Mouse (Mus musculus): ENCODE data around the gene Eefsec. TPM values are rescaled to one million over a fixed set of nuclear protein-coding genes. Genes with fewer than 3 reads are reported as not detected.

Eefsec gene
- polyA plus RNA-seq, 1 experiment from 2014 or later = 41.8 TPM

- H3K4me3 ChIP-seq = no peak overlapping the region
- WGBS = 79% methylated on average over 3 of the region's 3 CpGs
- no peak for DNase-seq (ENCODE audit: low spot score)
- H3K36me3 ChIP-seq = no peaks in the 10 kb centered on the region
- no peaks in the 10 kb centered on the region for H3K9me3 ChIP-seq (replicated peaks)
- peaks cover 14% of the 10 kb centered on the region for H3K4me1 ChIP-seq
- no peaks in the 10 kb centered on the region for H3K27me3 ChIP-seq (ENCODE audit: low read depth, poor library complexity, severe bottlenecking)
- no peak overlapping the region for H3K27ac ChIP-seq (replicated peaks)
Observed at GRCm38 (mm10) chr6:88266055-88266454, 180.3 kb downstream of the Eefsec start.

GRCm38 (mm10) chr6:88265355-88265754, 181.0 kb downstream of the Eefsec start:
- H3K27me3 ChIP-seq (ENCODE audit: low read depth, poor library complexity, severe bottlenecking) = no peaks in the 10 kb centered on the region
- no peaks in the 10 kb centered on the region for H3K36me3 ChIP-seq
- no peak overlapping the region for H3K4me3 ChIP-seq
- H3K27ac ChIP-seq (replicated peaks) = no peak overlapping the region
- H3K4me1 ChIP-seq = peaks cover 14% of the 10 kb centered on the region
- no peak for DNase-seq (ENCODE audit: low spot score)
- H3K9me3 ChIP-seq (replicated peaks) = no peaks in the 10 kb centered on the region
- WGBS = 97% methylated on average over 1 of the region's 1 CpGs

- peak; percentile 13 for DNase-seq (ENCODE audit: low spot score)
- Histone ChIP-seq H3K27ac (replicated peaks) (peak overlapping the region; percentile 74), H3K4me3 (no peak overlapping the region), H3K4me1 (peaks cover 14% of the 10 kb centered on the region), H3K27me3 (ENCODE audit: low read depth, poor library complexity, severe bottlenecking) (no peaks in the 10 kb centered on the region), H3K9me3 (replicated peaks) (no peaks in the 10 kb centered on the region), H3K36me3 (peaks cover 8% of the 10 kb centered on the region; the same call in 1 of the 2 replicates)
- WGBS = 44% methylated on average over 9 of the region's 9 CpGs
Observed at GRCm38 (mm10) chr6:88262160-88262559, 184.2 kb downstream of the Eefsec start.

GRCm38 (mm10) chr6:88260645-88261044, 185.7 kb downstream of the Eefsec start:
- no peaks in the 10 kb centered on the region for H3K27me3 ChIP-seq (ENCODE audit: low read depth, poor library complexity, severe bottlenecking)
- H3K36me3 ChIP-seq = peaks cover 14% of the 10 kb centered on the region
- no peak overlapping the region for H3K27ac ChIP-seq (replicated peaks)
- H3K9me3 ChIP-seq (replicated peaks) = no peaks in the 10 kb centered on the region
- peaks cover 14% of the 10 kb centered on the region for H3K4me1 ChIP-seq
- WGBS = 96% methylated on average over 3 of the region's 3 CpGs
- no peak for DNase-seq (ENCODE audit: low spot score)
- no peak overlapping the region for H3K4me3 ChIP-seq

GRCm38 (mm10) chr6:88259621-88260020, 186.7 kb downstream of the Eefsec start:
- 94% methylated on average over 3 of the region's 3 CpGs for WGBS
- Histone ChIP-seq H3K9me3 (replicated peaks) (no peaks in the 10 kb centered on the region), H3K27ac (replicated peaks) (no peak overlapping the region), H3K27me3 (ENCODE audit: low read depth, poor library complexity, severe bottlenecking) (no peaks in the 10 kb centered on the region), H3K4me3 (no peak overlapping the region), H3K4me1 (peaks cover 14% of the 10 kb centered on the region), H3K36me3 (peaks cover 14% of the 10 kb centered on the region)
- DNase-seq (ENCODE audit: low spot score) = no peak

GRCm38 (mm10) chr6:88255435-88255834, 190.9 kb downstream of the Eefsec start:
- H3K9me3 ChIP-seq (replicated peaks) = no peaks in the 10 kb centered on the region
- no peak for DNase-seq (ENCODE audit: low spot score)
- peaks cover 14% of the 10 kb centered on the region for H3K36me3 ChIP-seq
- H3K27ac ChIP-seq (replicated peaks) = no peak overlapping the region
- no peaks in the 10 kb centered on the region for H3K27me3 ChIP-seq (ENCODE audit: low read depth, poor library complexity, severe bottlenecking)
- H3K4me3 ChIP-seq = no peak overlapping the region
- WGBS = 91% methylated on average over 4 of the region's 4 CpGs
- H3K4me1 ChIP-seq = no peaks in the 10 kb centered on the region

- no peaks in the 10 kb centered on the region for H3K9me3 ChIP-seq (replicated peaks)
- no peaks in the 10 kb centered on the region for H3K27me3 ChIP-seq (ENCODE audit: low read depth, poor library complexity, severe bottlenecking)
- no peaks in the 10 kb centered on the region for H3K4me1 ChIP-seq
- H3K4me3 ChIP-seq = no peak overlapping the region
- H3K27ac ChIP-seq (replicated peaks) = no peak overlapping the region
- WGBS = 84% methylated on average over 6 of the region's 6 CpGs
- no peak for DNase-seq (ENCODE audit: low spot score)
- H3K36me3 ChIP-seq = peaks cover 14% of the 10 kb centered on the region
Observed at GRCm38 (mm10) chr6:88254082-88254481, 192.3 kb downstream of the Eefsec start.

- H3K27ac ChIP-seq (replicated peaks) = peak overlapping the region; percentile 55; the same call in 1 of the 2 replicates
- peaks cover 5% of the 10 kb centered on the region for H3K36me3 ChIP-seq
- no peak for DNase-seq (ENCODE audit: low spot score)
- no peaks in the 10 kb centered on the region for H3K9me3 ChIP-seq (replicated peaks)
- H3K27me3 ChIP-seq (ENCODE audit: low read depth, poor library complexity, severe bottlenecking) = no peaks in the 10 kb centered on the region
- 74% methylated on average over 7 of the region's 7 CpGs for WGBS
- H3K4me1 ChIP-seq = no peaks in the 10 kb centered on the region
- H3K4me3 ChIP-seq = no peak overlapping the region
Observed at GRCm38 (mm10) chr6:88251798-88252478, 194.4 kb downstream of the Eefsec start.

GRCm38 (mm10) chr6:88251396-88251795, 194.9 kb downstream of the Eefsec start:
- Histone ChIP-seq H3K27me3 (ENCODE audit: low read depth, poor library complexity, severe bottlenecking) (no peaks in the 10 kb centered on the region), H3K4me3 (no peak overlapping the region), H3K27ac (replicated peaks) (no peak overlapping the region), H3K9me3 (replicated peaks) (no peaks in the 10 kb centered on the region), H3K36me3 (no peaks in the 10 kb centered on the region), H3K4me1 (peaks cover 5% of the 10 kb centered on the region; the same call in 1 of the 2 replicates)
- DNase-seq (ENCODE audit: low spot score) = no peak
- WGBS = 95% methylated on average over 1 of the region's 1 CpGs

- peaks cover 10% of the 10 kb centered on the region for H3K27me3 ChIP-seq (ENCODE audit: low read depth, poor library complexity, severe bottlenecking)
- no peak overlapping the region for H3K4me3 ChIP-seq
- no peak for DNase-seq (ENCODE audit: low spot score)
- H3K36me3 ChIP-seq = no peaks in the 10 kb centered on the region
- H3K27ac ChIP-seq (replicated peaks) = no peak overlapping the region
- no peaks in the 10 kb centered on the region for H3K9me3 ChIP-seq (replicated peaks)
- H3K4me1 ChIP-seq = peaks cover 14% of the 10 kb centered on the region; the same call in 1 of the 2 replicates
- 93% methylated on average over 1 of the region's 1 CpGs for WGBS
Observed at GRCm38 (mm10) chr6:88249231-88249630, 197.1 kb downstream of the Eefsec start.

- Histone ChIP-seq H3K27me3 (ENCODE audit: low read depth, poor library complexity, severe bottlenecking) (peaks cover 76% of the 10 kb centered on the region), H3K4me1 (peaks cover 30% of the 10 kb centered on the region)
Observed at GRCm38 (mm10) chr6:88242604-88243003, 203.7 kb downstream of the Eefsec start.

GRCm38 (mm10) chr6:88236513-88236912, 209.8 kb downstream of the Eefsec start:
- peak overlapping the region; percentile 47 for H3K4me3 ChIP-seq
- H3K4me1 ChIP-seq = peaks cover 36% of the 10 kb centered on the region
- H3K36me3 ChIP-seq = no peaks in the 10 kb centered on the region
- DNase-seq (ENCODE audit: low spot score) = no peak
- peaks cover 100% of the 10 kb centered on the region for H3K27me3 ChIP-seq (ENCODE audit: low read depth, poor library complexity, severe bottlenecking)
- peak overlapping the region; percentile 83 for H3K27ac ChIP-seq (replicated peaks)
- no peaks in the 10 kb centered on the region for H3K9me3 ChIP-seq (replicated peaks)
- 10% methylated on average over 7 of the region's 7 CpGs for WGBS

More at GRCm38 (mm10) chr6:88242604-88243003, 203.7 kb downstream of the Eefsec start:
- peak overlapping the region; percentile 5; the same call in 1 of the 2 replicates for H3K4me3 ChIP-seq
- no peak overlapping the region for H3K27ac ChIP-seq (replicated peaks)
- peak; percentile 81 for DNase-seq (ENCODE audit: low spot score)
- 3% methylated on average over 15 of the region's 15 CpGs for WGBS
- no peaks in the 10 kb centered on the region for H3K36me3 ChIP-seq
- H3K9me3 ChIP-seq (replicated peaks) = no peaks in the 10 kb centered on the region

- Histone ChIP-seq H3K27me3 (ENCODE audit: low read depth, poor library complexity, severe bottlenecking) (peaks cover 100% of the 10 kb centered on the region), H3K27ac (replicated peaks) (peak overlapping the region; percentile 83), H3K9me3 (replicated peaks) (no peaks in the 10 kb centered on the region), H3K4me1 (peaks cover 34% of the 10 kb centered on the region), H3K36me3 (no peaks in the 10 kb centered on the region), H3K4me3 (peak overlapping the region; percentile 47)
- DNase-seq (ENCODE audit: low spot score) = peak; percentile 84
- under 1% methylated on average over 17 of the region's 17 CpGs for WGBS
Observed at GRCm38 (mm10) chr6:88235983-88236382, 210.4 kb downstream of the Eefsec start.

Data from midbrain, embryonic 10.5 days (tissue).